Mouse (Mus musculus) thymus, adult 2 months (tissue): ENCODE measurements around the gene Fam49a. TPM values are rescaled to one million over a fixed set of nuclear protein-coding genes. Genes with fewer than 3 reads are reported as not detected.
A peak's percentile ranks its signal among the peaks of the same experiment; 100 is the strongest.

Source experiments
- DNase-seq: peaks from one replicate; pipeline ENCODE4 v3.0.0; 2021
- H3K27ac ChIP-seq: fragments of 200-500 bp; 2 replicates; pipeline ENCODE4 v1.5.1; 2012; ENCODE audit warnings: low read length, control low read depth; ENCODE audit not compliant: control insufficient read depth, insufficient read depth
- H3K27me3 ChIP-seq: fragments of 200-500 bp; 2 replicates; pipeline ENCODE4 v1.6.1; 2012; ENCODE audit warnings: mild to moderate bottlenecking, low read length, moderate library complexity, mixed read lengths; ENCODE audit not compliant: control insufficient read depth, insufficient read depth
- H3K36me3 ChIP-seq: fragments of 200-500 bp; 2 replicates; pipeline ENCODE4 v1.6.1; 2012; ENCODE audit warnings: mild to moderate bottlenecking, low read length, moderate library complexity; ENCODE audit not compliant: control insufficient read depth, insufficient read depth
- H3K4me1 ChIP-seq: fragments of 200-500 bp; replicated peaks from 2 replicates; pipeline ENCODE4 v1.6.1; 2012; ENCODE audit warnings: low read length; ENCODE audit not compliant: control insufficient read depth, insufficient read depth
- H3K4me3 ChIP-seq: fragments of 200-500 bp; 2 replicates; pipeline ENCODE4 v1.5.1; 2012; ENCODE audit warnings: mild to moderate bottlenecking, low read length, control low read depth, moderate library complexity; ENCODE audit not compliant: control insufficient read depth, insufficient read depth
- CTCF ChIP-seq: fragments of 200-500 bp; IDR thresholded peaks from 2 replicates; pipeline ENCODE4 v1.5.1; 2012; ENCODE audit warnings: mild to moderate bottlenecking, control low read depth, low read length, moderate library complexity, borderline replicate concordance; ENCODE audit not compliant: control insufficient read depth, poor library complexity, insufficient read depth; ENCODE audit errors: extremely low read depth
- POLR2A ChIP-seq: fragments of 200-500 bp; IDR thresholded peaks from 2 replicates; pipeline ENCODE4 v1.6.1; 2012; ENCODE audit warnings: mild to moderate bottlenecking, low read length, control low read depth, moderate library complexity; ENCODE audit not compliant: control insufficient read depth, poor library complexity, insufficient read depth; ENCODE audit errors: extremely low read depth
- WGBS: fragments of 180-500 bp; shearing (Covaris S2); methylation state at CpG from one replicate; pipeline ENCODE4 v1.1.7; 2018; 5-methylcytosine and 5-hydroxymethylcytosine counted together
- polyA plus RNA-seq: library from polyadenylated mRNA; depleted of rRNA; stranded (reverse); fragments of >200 nt; gene quantifications from 2 replicates; pipeline ENCODE4 v1.2.3, GENCODE M21; 2012

Fam49a gene
- polyA plus RNA-seq, 1 experiment, result 5.3 TPM

- Histone ChIP-seq H3K36me3 (no peaks in the 10 kb centered on the region), H3K4me1 (peaks cover 10% of the 10 kb centered on the region), H3K27me3 (no peaks in the 10 kb centered on the region), H3K27ac (no peak overlapping the region), H3K4me3 (no peak overlapping the region)
- DNase-seq, result no peak
- WGBS, result 94% methylated on average over 5 of the region's 5 CpGs
- no peak for TF ChIP-seq POLR2A
- no peak for TF ChIP-seq CTCF
Observed at GRCm38 (mm10) chr12:12294380-12295171, 32.6 kb downstream of the Fam49a start.

GRCm38 (mm10) chr12:12298451-12298850 is 36.5 kb downstream of the Fam49a start:
- H3K27me3 ChIP-seq, result no peaks in the 10 kb centered on the region
- DNase-seq, result no peak
- no peak overlapping the region for H3K4me3 ChIP-seq
- H3K4me1 ChIP-seq, result peaks cover 17% of the 10 kb centered on the region
- H3K36me3 ChIP-seq, result no peaks in the 10 kb centered on the region
- TF ChIP-seq POLR2A (no peak), CTCF (no peak)
- no peak overlapping the region for H3K27ac ChIP-seq
- WGBS, result 97% methylated on average over 7 of the region's 7 CpGs

DNA sequence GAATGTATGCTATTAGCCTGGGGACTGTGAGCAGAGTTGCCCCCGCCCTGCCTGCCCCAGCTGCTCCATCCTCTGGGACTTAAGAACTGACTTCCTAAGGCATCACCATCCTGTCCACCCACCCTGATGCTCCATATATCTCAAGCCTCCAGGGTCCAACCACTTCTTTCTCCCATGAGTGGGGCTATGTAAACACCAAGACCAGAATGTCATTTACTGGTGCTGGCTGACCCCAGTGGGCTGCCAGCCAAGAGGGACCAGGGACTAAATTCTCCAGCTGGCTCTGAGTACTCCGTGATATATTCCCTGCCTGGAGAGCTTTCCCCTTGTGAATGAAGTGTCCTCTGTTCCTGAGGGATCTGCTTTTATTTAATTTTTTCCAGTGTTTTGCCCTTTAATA is 37.4 kb downstream of the Fam49a start:
- WGBS, result 96% methylated on average over 2 of the region's 2 CpGs
- H3K4me1 ChIP-seq, result peaks cover 18% of the 10 kb centered on the region
- no peaks in the 10 kb centered on the region for H3K36me3 ChIP-seq
- H3K27me3 ChIP-seq, result no peaks in the 10 kb centered on the region
- no peak overlapping the region for H3K4me3 ChIP-seq
- H3K27ac ChIP-seq, result no peak overlapping the region
- DNase-seq, result no peak
- TF ChIP-seq CTCF, result no peak
- no peak for TF ChIP-seq POLR2A

DNA sequence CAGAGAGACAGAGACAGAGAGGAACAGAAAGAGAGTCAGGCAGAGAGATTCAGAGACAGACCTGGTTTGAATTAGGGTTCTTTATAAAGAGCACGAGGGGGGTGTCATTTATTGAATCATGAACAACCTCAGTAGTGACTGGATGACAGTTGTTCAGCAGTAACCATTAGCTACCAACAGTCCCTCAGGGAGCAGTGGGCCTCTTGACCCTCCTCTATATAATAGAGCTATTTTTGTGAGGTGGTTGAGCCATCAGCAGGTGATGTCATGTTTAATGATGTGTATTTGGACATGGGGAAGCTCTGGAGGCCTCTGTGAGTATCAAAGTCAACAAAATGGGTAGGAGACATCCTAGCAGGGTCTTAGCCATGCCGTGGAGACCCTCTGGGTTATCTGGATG is 39.2 kb downstream of the Fam49a start:
- no peak overlapping the region for H3K4me3 ChIP-seq

DNA sequence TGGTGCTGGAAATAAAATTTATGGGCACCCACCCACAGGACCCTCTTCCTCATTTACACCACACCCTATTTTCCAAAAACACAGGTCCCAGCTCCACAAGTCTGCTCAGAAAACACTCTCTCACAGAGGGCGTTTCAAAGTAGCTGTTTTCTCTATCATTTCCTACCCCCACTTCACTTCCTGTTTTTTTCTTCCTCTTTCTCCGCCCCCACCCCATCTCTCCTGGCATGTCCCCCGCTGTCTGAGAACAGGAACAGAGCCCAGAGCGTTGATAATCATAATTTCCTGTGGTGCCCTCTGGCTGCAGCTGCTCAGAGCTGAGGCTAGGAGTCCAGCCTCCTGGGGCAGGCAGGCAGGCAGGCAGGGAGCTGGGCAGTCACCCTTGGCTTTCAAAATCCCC is 39.9 kb downstream of the Fam49a start:
- H3K4me3 ChIP-seq, result 0 out of 2 replicates have a peak overlapping the region, but pooled peaks have one; percentile 10
- H3K27ac ChIP-seq, result peak overlapping the region; percentile 82
- H3K36me3 ChIP-seq, result no peaks in the 10 kb centered on the region
- H3K27me3 ChIP-seq, result no peaks in the 10 kb centered on the region
- peak; percentile 65 for DNase-seq
- peaks cover 18% of the 10 kb centered on the region for H3K4me1 ChIP-seq
- no peak for TF ChIP-seq CTCF
- TF ChIP-seq POLR2A, result 0 out of 2 replicates have a peak, but pooled peaks have one; percentile 25
- WGBS, result 4% methylated on average over 4 of the region's 4 CpGs

More for the DNA sequence above, 39.2 kb downstream of the Fam49a start:
- Histone ChIP-seq H3K27me3 (no peaks in the 10 kb centered on the region), H3K4me1 (peaks cover 18% of the 10 kb centered on the region), H3K36me3 (no peaks in the 10 kb centered on the region), H3K27ac (peak overlapping the region; percentile 70)
- WGBS, result 93% methylated on average over 2 of the region's 2 CpGs
- no peak for TF ChIP-seq CTCF
- DNase-seq, result no peak

DNA sequence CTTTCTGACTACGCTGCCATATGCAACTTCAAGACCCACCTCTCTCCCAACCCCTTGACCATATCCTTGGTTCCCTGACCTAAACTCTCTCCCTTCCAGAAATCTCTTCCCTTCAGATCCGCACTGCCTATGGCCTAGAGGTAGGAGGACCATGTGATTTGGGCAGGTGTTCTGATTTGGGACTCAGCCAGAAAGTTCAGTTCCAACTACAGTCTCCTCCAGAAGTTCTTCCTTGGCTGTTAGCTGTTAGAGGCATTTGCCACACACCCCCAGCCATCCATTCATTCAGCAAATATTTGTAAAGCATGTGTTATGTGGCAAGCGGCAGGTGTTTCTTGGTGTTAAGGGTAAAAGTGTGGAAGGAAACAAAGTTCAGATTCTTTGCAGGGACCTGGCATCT is 44.3 kb downstream of the Fam49a start:
- DNase-seq, result no peak

More for the DNA sequence above, 44.3 kb downstream of the Fam49a start:
- Histone ChIP-seq H3K36me3 (no peaks in the 10 kb centered on the region), H3K27me3 (no peaks in the 10 kb centered on the region), H3K27ac (no peak overlapping the region), H3K4me1 (peaks cover 12% of the 10 kb centered on the region), H3K4me3 (no peak overlapping the region)
- 97% methylated on average over 3 of the region's 3 CpGs for WGBS
- TF ChIP-seq POLR2A (no peak), CTCF (no peak)
